Mouse (Mus musculus) bone marrow macrophage, adult 2 months (primary cell): ENCODE data around the gene Slamf7. TPM values are rescaled to one million over a fixed set of nuclear protein-coding genes. Genes with fewer than 3 reads are reported as not detected.
A peak's percentile ranks its signal among the peaks of the same experiment; 100 is the strongest.

Experiments
- H3K27ac ChIP-seq: 2 replicates; pipeline ENCODE4 v1.5.1; 2012; ENCODE audit warnings: low read depth, low read length; ENCODE audit not compliant: insufficient read depth
- H3K4me1 ChIP-seq: 2 replicates; pipeline ENCODE4 v1.6.1; 2012; ENCODE audit warnings: low read length; ENCODE audit not compliant: control insufficient read depth, insufficient read depth
- H3K4me3 ChIP-seq: 2 replicates; pipeline ENCODE4 v1.5.1; 2012; ENCODE audit warnings: mild to moderate bottlenecking, low read length, moderate library complexity; ENCODE audit not compliant: insufficient read depth
- CTCF ChIP-seq: IDR thresholded peaks from 2 replicates; pipeline ENCODE4 v1.5.1; 2012; ENCODE audit warnings: low read depth, mild to moderate bottlenecking, low read length, moderate library complexity
- POLR2A ChIP-seq: IDR thresholded peaks from 2 replicates; pipeline ENCODE4 v1.6.1; 2012; ENCODE audit warnings: mild to moderate bottlenecking, low read depth, low read length, borderline replicate concordance
- polyA plus RNA-seq: library from polyadenylated mRNA; stranded (reverse); fragments of >200 nt; gene quantifications from 2 replicates; pipeline ENCODE4 v1.2.4, GENCODE M21; 2012; ENCODE audit not compliant: missing spikeins, insufficient read depth, insufficient read length

Slamf7 gene
- polyA plus RNA-seq, 1 experiment = 177 TPM

DNA sequence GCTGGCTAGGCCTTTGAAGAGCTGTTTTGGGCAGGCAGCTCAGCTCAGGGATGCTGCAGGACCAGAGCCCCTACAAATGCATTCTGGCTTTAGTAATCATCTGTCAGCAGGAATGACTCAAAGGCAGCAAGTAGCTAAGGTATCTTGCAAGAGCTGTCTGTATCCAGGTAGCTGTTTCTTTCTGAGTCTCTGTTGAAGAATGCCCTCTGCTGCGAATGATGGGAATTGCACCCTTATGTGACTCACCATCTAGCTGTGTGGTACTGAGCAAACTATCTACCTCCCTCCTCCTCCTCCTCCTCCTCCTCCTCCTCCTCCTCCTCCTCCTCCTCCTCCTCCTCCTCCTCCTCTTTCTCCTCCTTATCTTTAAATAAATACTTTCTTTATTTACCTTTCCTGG, 42.1 kb downstream of the Slamf7 start:
- TF ChIP-seq CTCF (no peak), POLR2A (no peak)
- Histone ChIP-seq H3K4me3 (no peak overlapping the region), H3K27ac (no peak overlapping the region), H3K4me1 (peaks cover 33% of the 10 kb centered on the region)

- peaks cover 33% of the 10 kb centered on the region for H3K4me1 ChIP-seq
- TF ChIP-seq POLR2A = no peak
- TF ChIP-seq CTCF = no peak
- no peak overlapping the region for H3K27ac ChIP-seq
- no peak overlapping the region for H3K4me3 ChIP-seq
Observed at GRCm38 (mm10) chr1:171610026-171610425, 42.8 kb downstream of the Slamf7 start.

DNA sequence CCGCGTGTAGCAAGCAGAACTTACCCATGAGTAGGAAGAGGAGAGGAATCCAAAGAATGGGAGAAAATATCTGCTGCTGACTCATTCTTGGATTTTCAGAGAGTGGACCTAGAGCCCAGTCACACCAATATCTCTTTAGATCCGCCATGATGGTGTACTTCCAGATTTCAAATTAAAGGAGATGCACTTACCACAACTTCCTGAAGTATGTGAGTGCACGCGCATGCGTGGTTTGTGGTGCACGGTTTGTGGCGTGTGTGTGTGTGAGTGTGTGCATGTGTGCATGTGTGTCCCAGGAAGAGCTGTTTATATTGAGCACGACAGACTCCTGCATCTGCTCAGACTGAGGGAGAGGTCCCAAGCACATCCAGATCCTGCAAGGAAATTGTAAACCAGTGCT, 45.7 kb downstream of the Slamf7 start, which contains the start of gene Ly9:
TSS of gene Ly9 (minus strand) at position 235 of the 400 bp plus-strand sequence.
- no peak for TF ChIP-seq CTCF
- no peak for TF ChIP-seq POLR2A
- Histone ChIP-seq H3K27ac (peak within 1 kb of the TSS; percentile 62), H3K4me1 (peaks cover 28% of the 10 kb centered on the region), H3K4me3 (peak within 1 kb of the TSS; percentile 83)

DNA sequence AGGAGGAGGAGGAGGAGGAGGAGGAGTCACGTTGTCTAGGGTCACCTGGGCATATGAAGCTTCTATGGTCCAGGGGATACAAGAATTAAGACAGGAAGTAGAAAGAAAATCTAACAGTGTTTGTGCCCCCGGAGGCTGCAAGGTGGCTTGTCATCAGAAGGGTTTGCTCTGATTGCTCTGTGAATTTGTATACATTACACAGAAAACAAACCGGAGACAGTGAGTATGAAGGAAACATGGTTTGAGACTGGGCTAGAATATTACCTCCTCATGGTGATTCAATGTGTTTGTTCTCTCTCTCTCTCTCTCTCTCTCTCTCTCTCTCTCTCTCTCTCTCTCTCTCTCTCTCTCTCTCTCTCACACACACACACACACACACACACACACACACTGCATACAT, 46.2 kb downstream of the Slamf7 start:
- TF ChIP-seq POLR2A (no peak), CTCF (no peak)
- peak overlapping the region; percentile 62 for H3K27ac ChIP-seq

GRCm38 (mm10) chr1:171604686-171605085, 48.1 kb downstream of the Slamf7 start:
- Histone ChIP-seq H3K27ac (no peak overlapping the region), H3K4me1 (peaks cover 27% of the 10 kb centered on the region), H3K4me3 (no peak overlapping the region)
- no peak for TF ChIP-seq POLR2A
- TF ChIP-seq CTCF = no peak

More for the DNA sequence above, 46.2 kb downstream of the Slamf7 start:
- Histone ChIP-seq H3K4me1 (peaks cover 28% of the 10 kb centered on the region), H3K4me3 (peak overlapping the region; percentile 83)

DNA sequence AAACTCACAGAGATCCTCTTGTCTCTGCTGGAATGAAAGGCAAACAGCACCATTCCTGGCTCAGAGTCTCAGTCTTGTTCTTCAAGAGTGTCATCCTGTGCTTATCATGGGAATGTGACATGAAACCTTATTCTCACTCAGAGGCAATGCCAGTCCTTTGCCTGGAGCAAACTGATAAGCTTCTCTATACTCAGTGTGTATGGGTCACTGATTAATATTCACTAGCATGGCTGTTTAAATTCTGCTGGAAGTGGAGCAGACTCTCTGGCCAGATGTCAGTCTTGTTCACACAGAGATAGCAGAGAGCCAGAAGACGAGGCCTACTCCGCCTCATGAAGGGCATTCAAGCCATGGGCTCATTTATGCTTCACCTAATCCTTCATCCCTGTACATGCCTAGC, 68.3 kb downstream of the Slamf7 start:
- Histone ChIP-seq H3K4me3 (no peak overlapping the region), H3K27ac (no peak overlapping the region), H3K4me1 (peaks cover 6% of the 10 kb centered on the region)
- no peak for TF ChIP-seq CTCF
- TF ChIP-seq POLR2A = no peak

Other genes starting within 250 kb of the Slamf7 start
- gene Usf1, start 241.7 kb downstream of the Slamf7 start, polyA plus RNA-seq = 94.4 and 98.8 TPM in 2 replicates
- gene Tstd1, start 234.2 kb downstream of the Slamf7 start, polyA plus RNA-seq = 7.7 and 16.7 TPM in 2 replicates
- gene F11r, start 215.5 kb downstream of the Slamf7 start, polyA plus RNA-seq = 5.9 and 6.6 TPM in 2 replicates
- gene Alyref2, start 149.6 kb downstream of the Slamf7 start, polyA plus RNA-seq = 6.2 and 11.1 TPM in 2 replicates
- not detected in 2 replicates for gene Itln1, start 117.7 kb downstream of the Slamf7 start, polyA plus RNA-seq
- 1.3 and 2.4 TPM in 2 replicates for gene Cd244a, start 93.8 kb downstream of the Slamf7 start, polyA plus RNA-seq
- 249 and 274 TPM in 2 replicates for gene Ly9, start 45.6 kb downstream of the Slamf7 start, polyA plus RNA-seq
- 346 and 376 TPM in 2 replicates for gene Cd48, start 29.0 kb upstream of the Slamf7 start, polyA plus RNA-seq
- gene Slamf1, start 114.1 kb upstream of the Slamf7 start, polyA plus RNA-seq = not detected in 2 replicates
- 352 and 384 TPM in 2 replicates for gene Cd84, start 186.7 kb upstream of the Slamf7 start, polyA plus RNA-seq
- gene Gm10521, start 242.6 kb upstream of the Slamf7 start, polyA plus RNA-seq = 32.2 and 33.8 TPM in 2 replicates